Mouse (Mus musculus): ENCODE results near the gene Gm13277.

DNA sequence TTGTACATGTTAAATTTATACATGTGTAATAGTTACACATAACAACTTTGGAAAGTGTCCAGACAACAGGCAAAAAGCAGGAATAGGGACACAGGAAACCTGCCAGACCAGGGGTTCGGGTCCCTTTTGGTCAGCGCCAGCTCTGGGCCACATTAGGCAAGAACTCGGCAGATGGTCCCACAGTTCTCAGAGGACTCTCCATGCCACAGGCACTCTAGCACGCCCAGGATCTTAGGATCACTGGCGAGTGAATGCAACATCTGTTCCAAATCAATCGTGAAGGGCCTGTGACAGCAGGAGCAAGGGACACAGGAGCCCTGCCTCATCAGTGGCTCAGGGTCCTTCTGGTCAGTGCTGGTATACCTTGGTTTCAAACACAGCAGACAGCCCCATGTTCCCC lies 38.5 kb upstream of the Gm13277 start:
- no peak for TF ChIP-seq POLR2A (IDR thresholded peaks at IDR 0.05; ENCODE audit: borderline replicate concordance, extremely low read depth, insufficient read depth, insufficient read length, poor library complexity, severe bottlenecking)
- no peak for TF ChIP-seq CTCF (IDR thresholded peaks at IDR 0.05; ENCODE audit: borderline replicate concordance, extremely low read depth, insufficient read depth, insufficient read length)

Measured in brain, embryonic 14.5 days (tissue).